Mouse (Mus musculus) myocyte (in vitro differentiated cells): ENCODE results near the gene Xlr4a. TPM values are rescaled to one million over a fixed set of nuclear protein-coding genes. Genes with fewer than 3 reads are reported as not detected.
"Not testable (repeated sequence)": the region's sequence is repeated elsewhere in the genome, so short reads cannot be mapped to it uniquely, and the experiment has no call there.

ENCODE experiments used
- H3K27me3 ChIP-seq: one replicate; pipeline ENCODE4 v1.6.1; 2011; ENCODE audit not compliant: control insufficient read depth, insufficient read depth, insufficient read length
- H3K36me3 ChIP-seq: one replicate; pipeline ENCODE4 v1.6.1; 2011; ENCODE audit not compliant: control insufficient read depth, insufficient read depth
- H3K4me2 ChIP-seq: one replicate; pipeline ENCODE4 v1.6.1; 2011; ENCODE audit warnings: low read depth, control low read depth
- H3K4me3 ChIP-seq: one replicate; pipeline ENCODE4 v1.5.1; 2011; ENCODE audit warnings: mild to moderate bottlenecking, control low read depth, moderate library complexity
- H3K79me2 ChIP-seq: one replicate; pipeline ENCODE4 v1.6.1; 2011; ENCODE audit not compliant: control insufficient read depth, insufficient read depth
- H3ac ChIP-seq: one replicate; pipeline ENCODE4 v1.6.1; 2011; ENCODE audit not compliant: control insufficient read depth, insufficient read length
- CEBPB ChIP-seq: IDR thresholded peaks from 2 replicates; pipeline ENCODE4 v1.6.1; 2011; ENCODE audit warnings: mild to moderate bottlenecking, moderate library complexity; ENCODE audit not compliant: poor library complexity, insufficient read depth, severe bottlenecking
- E2F4 ChIP-seq: IDR thresholded peaks from one replicate; pipeline ENCODE4 v1.6.1; 2011; ENCODE audit warnings: mild to moderate bottlenecking, control low read depth, moderate library complexity; ENCODE audit not compliant: insufficient read depth
- MAX ChIP-seq: IDR thresholded peaks from one replicate; pipeline ENCODE4 v1.6.1; 2011; ENCODE audit warnings: low read depth, mild to moderate bottlenecking, control low read depth
- MYOD1 ChIP-seq, 3 experiments: IDR thresholded peaks; one replicate each; pipeline ENCODE4 v1.6.1; 2011; ENCODE audit warnings: control low read depth in 2 of 3, low read depth in 2 of 3, mild to moderate bottlenecking in 2 of 3, moderate library complexity in 1 of 3; ENCODE audit not compliant: insufficient read length in 2 of 3, control insufficient read depth in 1 of 3
- MYOG ChIP-seq, 3 experiments: IDR thresholded peaks; one replicate each; pipeline ENCODE4 v1.6.1; 2011; ENCODE audit warnings: control low read depth in 2 of 3, low read depth in 2 of 3, mild to moderate bottlenecking in 2 of 3; ENCODE audit not compliant: insufficient read length in 2 of 3, control insufficient read depth in 1 of 3, insufficient read depth in 1 of 3
- POLR2A ChIP-seq: IDR thresholded peaks from one replicate; pipeline ENCODE4 v1.6.1; 2011; ENCODE audit warnings: low read depth, mild to moderate bottlenecking, control low read depth, moderate library complexity; ENCODE audit not compliant: insufficient read length
- POLR2AphosphoS2 ChIP-seq: IDR thresholded peaks from one replicate; pipeline ENCODE4 v1.6.1; 2011; ENCODE audit warnings: low read depth, control low read depth; ENCODE audit not compliant: insufficient read length
- REST ChIP-seq: IDR thresholded peaks from one replicate; pipeline ENCODE4 v1.6.1; 2011; ENCODE audit warnings: mild to moderate bottlenecking, control low read depth, moderate library complexity; ENCODE audit not compliant: insufficient read depth, insufficient read length
- SRF ChIP-seq: IDR thresholded peaks from one replicate; pipeline ENCODE4 v1.6.1; 2011; ENCODE audit warnings: low read depth; ENCODE audit not compliant: control insufficient read depth, insufficient read length
- TCF12 ChIP-seq: IDR thresholded peaks from one replicate; pipeline ENCODE4 v1.6.1; 2011; ENCODE audit warnings: mild to moderate bottlenecking, control low read depth; ENCODE audit not compliant: poor library complexity, insufficient read depth, severe bottlenecking
- TCF3 ChIP-seq: IDR thresholded peaks from one replicate; pipeline ENCODE4 v1.6.1; 2011; ENCODE audit warnings: low read depth, control low read depth; ENCODE audit not compliant: insufficient read length
- USF1 ChIP-seq: IDR thresholded peaks from one replicate; pipeline ENCODE4 v1.6.1; 2011; ENCODE audit warnings: low read depth, mild to moderate bottlenecking, control low read depth, moderate library complexity
- polyA plus RNA-seq: library from polyadenylated mRNA; unstranded; fragments of >200 nt; fragmentation: generic; extraction: Trizol; gene quantifications from one replicate; pipeline ENCODE4 v1.2.1, GENCODE M21; 2012; ENCODE audit warnings: missing spikeins

Xlr4a gene
- polyA plus RNA-seq: 0.55 TPM

DNA sequence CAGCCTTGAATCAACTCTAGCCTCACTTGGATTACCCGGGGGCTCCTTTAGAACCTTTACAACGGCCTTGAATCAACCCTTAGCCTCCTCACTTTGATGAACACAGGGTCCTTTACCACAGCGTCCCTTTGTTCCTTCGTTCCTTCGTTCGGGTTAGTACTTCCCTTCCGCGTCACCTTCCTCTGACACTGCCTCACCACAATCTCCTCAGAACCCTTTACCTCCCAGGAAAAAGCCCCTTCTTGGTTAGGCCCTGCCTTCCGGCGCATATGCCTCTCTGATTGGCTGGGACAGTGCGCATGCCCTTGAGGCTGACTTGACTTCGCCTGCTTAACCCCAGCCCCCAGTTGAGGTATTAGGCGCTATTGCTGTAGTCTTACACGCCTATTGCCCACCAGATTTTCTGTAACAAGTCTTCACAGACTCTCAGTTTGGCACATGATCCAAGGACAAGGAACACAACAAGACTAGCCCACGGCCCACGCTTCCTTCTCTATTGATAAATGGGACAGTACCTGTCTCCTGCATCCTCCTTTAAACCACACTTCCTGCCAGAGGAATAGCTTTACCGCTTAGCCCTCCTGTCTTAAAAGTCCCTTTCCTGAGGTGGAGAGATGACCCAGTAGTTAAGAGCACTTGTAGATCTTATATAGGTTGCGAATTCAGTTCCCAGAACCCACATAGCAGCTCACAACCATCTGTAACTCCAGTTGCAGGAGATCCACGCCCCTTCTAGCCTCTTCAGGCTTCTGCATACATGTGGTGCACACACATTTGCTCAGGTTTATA lies at the start of gene Xlr4a:
Gene Xlr4a, minus strand, starts transcription at position 212 of the 789 bp plus-strand sequence.
- not testable (repeated sequence) for H3K79me2 ChIP-seq, H3K36me3 ChIP-seq, H3K4me2 ChIP-seq, H3K4me3 ChIP-seq, H3K27me3 ChIP-seq, H3ac ChIP-seq

DNA sequence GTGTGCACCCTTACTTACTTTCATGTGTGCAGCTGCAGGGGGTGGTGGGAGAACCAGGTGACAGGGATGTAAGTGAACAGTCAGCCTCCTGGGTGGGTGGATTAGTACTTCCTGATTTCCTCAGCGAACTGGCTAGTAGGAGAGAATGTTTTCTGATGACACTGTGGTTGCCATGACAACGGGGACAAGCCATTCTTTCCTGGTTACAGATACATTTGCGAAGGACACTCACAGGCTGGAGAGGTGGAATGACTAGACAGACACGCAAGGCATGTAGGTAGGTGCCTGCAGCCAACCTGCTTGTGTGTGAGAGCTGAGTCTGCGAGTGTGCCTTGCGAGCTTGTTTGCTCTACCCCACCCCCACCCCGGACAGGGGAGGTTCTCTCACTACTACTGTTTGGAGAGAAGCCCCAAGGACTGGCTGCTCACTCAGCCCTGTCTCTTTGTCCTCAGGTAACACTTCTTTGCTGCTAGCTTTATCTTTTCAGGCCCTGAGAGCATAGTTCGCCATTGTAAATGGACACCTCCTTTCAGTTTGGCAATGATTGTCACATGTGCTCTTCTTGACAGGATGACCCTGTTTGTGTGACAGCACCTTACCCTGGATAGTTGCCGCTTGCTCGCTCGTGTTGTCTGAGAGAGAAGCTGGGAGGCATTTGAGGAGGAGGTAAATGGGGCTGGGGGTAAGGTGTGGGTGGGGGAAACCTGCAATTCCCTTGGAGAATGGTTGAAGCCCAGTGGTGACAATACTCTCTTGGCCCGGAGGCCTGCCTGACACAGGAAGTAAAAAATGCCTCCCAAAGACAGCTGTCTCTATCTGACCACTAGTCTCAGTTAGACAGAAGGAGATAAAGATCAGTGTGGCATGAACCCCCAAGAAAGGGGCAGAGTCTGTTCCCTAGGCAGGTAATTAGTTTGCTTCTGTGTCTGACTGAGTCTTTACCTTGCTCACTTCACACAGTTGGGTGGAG lies 40.9 kb upstream of the Xlr4a start:
- H3ac ChIP-seq, H3K4me3 ChIP-seq, H3K79me2 ChIP-seq, H3K4me2 ChIP-seq, H3K36me3 ChIP-seq, H3K27me3 ChIP-seq: not testable (repeated sequence)

DNA sequence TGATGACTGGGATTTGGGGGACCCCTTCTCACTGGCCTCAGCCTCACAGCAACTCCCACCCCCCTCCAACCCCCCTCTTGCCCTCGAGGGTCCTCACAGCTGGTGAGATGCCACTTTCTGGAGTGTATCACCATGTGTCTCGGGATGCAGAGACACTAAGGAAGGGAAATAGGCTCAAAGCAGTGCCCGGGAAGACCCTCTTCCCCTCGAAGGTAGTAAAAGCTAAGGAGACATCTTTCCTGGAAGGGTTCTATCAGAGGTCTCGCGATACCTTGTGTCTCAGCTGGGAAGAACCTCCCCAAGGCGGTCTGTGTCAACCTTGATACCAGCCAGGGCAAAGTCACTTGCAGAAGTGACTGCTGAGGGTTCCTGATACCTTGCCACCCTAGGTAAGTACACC lies 34.5 kb upstream of the Xlr4a start, which contains the start of gene Gm14685:
Gene Gm14685, plus strand, starts transcription at position 301 of the 400 bp plus-strand sequence.
- H3K4me3 ChIP-seq, H3K36me3 ChIP-seq, H3K4me2 ChIP-seq, H3ac ChIP-seq, H3K79me2 ChIP-seq, H3K27me3 ChIP-seq: not testable (repeated sequence)

DNA sequence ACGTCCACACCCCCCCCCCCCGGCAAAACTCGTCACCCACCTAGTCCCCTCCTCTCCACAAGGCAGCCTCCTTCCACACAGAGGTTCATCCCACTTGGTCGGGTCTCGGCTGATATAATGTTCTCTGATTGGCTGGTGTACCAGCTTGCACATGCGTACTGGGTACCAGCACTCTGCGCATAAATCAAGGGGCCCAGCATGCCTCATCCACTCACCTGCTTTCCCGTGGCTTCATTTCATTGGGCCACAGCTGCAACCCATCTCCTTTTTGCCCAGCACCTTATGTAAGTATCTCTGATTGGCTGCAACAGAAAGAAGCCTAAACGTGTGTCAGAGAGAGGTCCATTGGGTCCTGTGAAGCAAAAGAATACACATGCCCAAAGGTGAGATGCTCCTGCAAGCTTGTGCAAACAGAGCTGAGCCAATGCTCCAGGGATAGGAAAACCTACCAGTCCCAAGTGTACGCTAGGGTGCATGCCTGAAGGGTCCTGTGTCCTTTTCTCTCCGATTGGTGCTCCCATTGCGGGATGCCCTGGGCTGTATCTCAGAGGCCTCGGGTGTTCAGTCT lies 14.7 kb upstream of the Xlr4a start, which contains the start of gene Xlr3a:
Gene Xlr3a, minus strand, starts transcription at position 155 of the 568 bp plus-strand sequence.
- H3K79me2 ChIP-seq, H3K36me3 ChIP-seq, H3K4me3 ChIP-seq, H3K27me3 ChIP-seq, H3K4me2 ChIP-seq, H3ac ChIP-seq: not testable (repeated sequence)

DNA sequence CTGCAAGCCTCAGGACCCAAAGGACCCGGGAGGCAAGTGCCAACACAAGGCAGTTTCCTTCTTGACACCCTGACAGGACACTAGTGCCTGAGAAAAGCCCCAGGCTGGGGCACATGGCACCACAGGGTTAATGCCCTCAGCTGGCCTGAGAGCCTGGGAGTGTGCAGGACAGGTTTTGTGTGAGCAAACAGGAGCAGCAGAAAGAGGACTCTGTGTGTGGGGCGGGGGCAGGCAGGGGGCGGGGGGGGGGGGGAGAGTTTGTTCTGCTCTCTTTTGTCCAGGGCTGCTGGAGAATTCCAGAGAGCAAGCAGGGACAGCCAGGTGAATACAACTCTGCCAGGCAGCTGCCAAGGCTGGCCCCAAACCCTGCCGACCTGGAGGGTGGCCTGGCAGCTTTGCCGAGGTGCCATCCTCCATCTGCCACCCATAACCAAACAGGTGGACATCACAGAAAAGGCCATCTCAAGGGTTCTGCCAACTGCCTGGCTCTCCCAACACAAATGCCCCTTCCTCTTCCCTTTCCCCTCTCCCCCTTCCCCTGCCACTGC lies 15.4 kb downstream of the Xlr4a start:
- not testable (repeated sequence) for H3K79me2 ChIP-seq, H3K4me3 ChIP-seq, H3ac ChIP-seq, H3K36me3 ChIP-seq, H3K4me2 ChIP-seq
- H3K27me3 ChIP-seq: peaks cover 21% of the 10 kb centered on the region

DNA sequence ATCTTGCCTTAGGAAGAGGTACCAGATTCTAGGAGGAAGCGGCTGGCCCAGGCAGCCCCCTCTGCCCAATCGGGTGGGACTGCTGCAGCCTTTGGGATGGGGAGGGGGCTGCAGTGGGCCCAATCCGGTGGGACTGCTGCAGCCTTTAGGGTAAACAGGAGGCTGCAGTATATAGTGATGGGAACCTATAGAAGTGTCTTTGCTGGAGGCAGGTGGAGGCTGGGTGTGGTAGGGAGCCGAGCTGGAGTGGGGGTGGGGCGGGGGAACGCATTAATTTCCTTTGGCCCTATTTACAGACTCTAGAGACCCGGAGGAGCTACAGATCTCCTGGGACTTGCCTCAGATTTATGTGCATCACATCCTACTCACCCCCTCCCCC lies 17.9 kb downstream of the Xlr4a start, which contains the start of gene Pnma3:
Gene Pnma3, plus strand, starts transcription at position 373 of the 379 bp plus-strand sequence.
- Histone ChIP-seq H3K36me3 (no peaks in the 10 kb centered on the region), H3ac (no peak within 1 kb of the TSS), H3K27me3 (peaks cover 21% of the 10 kb centered on the region), H3K4me2 (no peak within 1 kb of the TSS), H3K79me2 (no peaks in the 10 kb centered on the region), H3K4me3 (no peak within 1 kb of the TSS)
- no peak for TF ChIP-seq USF1
- TF ChIP-seq TCF12: no peak
- no peak for TF ChIP-seq REST
- TF ChIP-seq POLR2A: no peak
- TF ChIP-seq TCF3: no peak
- no peak for TF ChIP-seq MYOD1 (IDR thresholded peaks at IDR 0.05; ENCODE audit: control insufficient read depth in 1 of 3, insufficient read length in 2 of 3, low read depth in 2 of 3)
- no peak for TF ChIP-seq POLR2AphosphoS2
- TF ChIP-seq CEBPB: no peak
- TF ChIP-seq SRF: no peak
- TF ChIP-seq MAX: no peak
- no peak for TF ChIP-seq MYOG (IDR thresholded peaks at IDR 0.05; ENCODE audit: control insufficient read depth in 1 of 3, insufficient read depth in 1 of 3, insufficient read length in 2 of 3, low read depth in 2 of 3)
- TF ChIP-seq E2F4: no peak
